Mouse (Mus musculus) spleen, adult 2 months (tissue): ENCODE measurements around the gene Upf1. TPM values are rescaled to one million over a fixed set of nuclear protein-coding genes. Genes with fewer than 3 reads are reported as not detected.

Experiments
- DNase-seq, 2 experiments: peaks; one replicate each; pipeline versions ENCODE4 v3.0.0 to v3.0.0-alpha.2; 2012 to 2021; ENCODE audit warnings: low spot score in 2 of 2, low read depth in 1 of 2
- H3K27ac ChIP-seq: fragments of 200-500 bp; 2 replicates; pipeline ENCODE4 v1.5.1; 2012; ENCODE audit warnings: low read length, inconsistent platforms; ENCODE audit not compliant: insufficient read depth
- H3K27me3 ChIP-seq: fragments of 200-500 bp; 2 replicates; pipeline ENCODE4 v1.6.1; 2012; ENCODE audit warnings: mild to moderate bottlenecking, moderate library complexity, low read length, inconsistent platforms; ENCODE audit not compliant: control insufficient read depth, insufficient read depth
- H3K36me3 ChIP-seq: fragments of 200-500 bp; 2 replicates; pipeline ENCODE4 v1.6.1; 2012; ENCODE audit warnings: mild to moderate bottlenecking, low read length, inconsistent platforms; ENCODE audit not compliant: control insufficient read depth, insufficient read depth
- H3K4me1 ChIP-seq: fragments of 200-500 bp; 2 replicates; pipeline ENCODE4 v1.6.1; 2011; ENCODE audit warnings: inconsistent platforms; ENCODE audit not compliant: control insufficient read depth, insufficient read depth, insufficient read length
- H3K4me3 ChIP-seq: fragments of 200-500 bp; 2 replicates; pipeline ENCODE4 v1.5.1; 2011; ENCODE audit warnings: mild to moderate bottlenecking, inconsistent platforms; ENCODE audit not compliant: insufficient read depth, insufficient read length; ENCODE audit errors: extremely low read depth
- CTCF ChIP-seq: fragments of 200-500 bp; IDR thresholded peaks from 2 replicates; pipeline ENCODE4 v1.5.1; 2011; ENCODE audit warnings: mild to moderate bottlenecking, inconsistent platforms; ENCODE audit not compliant: insufficient read depth, insufficient read length, insufficient replicate concordance; ENCODE audit errors: extremely low read depth
- POLR2A ChIP-seq: fragments of 200-500 bp; IDR thresholded peaks from 2 replicates; pipeline ENCODE4 v1.6.1; 2011; ENCODE audit warnings: low read depth, low read length, inconsistent platforms
- WGBS: fragments of 180-500 bp; shearing (Covaris S2); methylation state at CpG from one replicate; pipeline ENCODE4 v1.1.7; 2018; 5-methylcytosine and 5-hydroxymethylcytosine counted together
- polyA plus RNA-seq: library from polyadenylated mRNA; depleted of rRNA; stranded (reverse); fragments of >200 nt; gene quantifications from 2 replicates; pipeline ENCODE4 v1.2.3, GENCODE M21; 2012

Gene Upf1
- polyA plus RNA-seq, 1 experiment: 38.9 TPM

- Histone ChIP-seq H3K4me1 (peaks cover 21% of the 10 kb centered on the region), H3K27me3 (peaks cover 24% of the 10 kb centered on the region), H3K27ac (no peak within 1 kb of the TSS), H3K36me3 (no peaks in the 10 kb centered on the region), H3K4me3 (peak within 1 kb of the TSS; percentile 47; the same call in 1 of the 2 replicates)
- TF ChIP-seq CTCF (no peak), POLR2A (no peak)
- DNase-seq: no peak
- 11% methylated on average over 47 of the region's 47 CpGs for WGBS
Observed at GRCm38 (mm10) chr8:70373397-70374317, 20.6 kb upstream of the Upf1 start, which contains the start of gene Comp. Gene Comp, plus strand, starts transcription at chr8:70373558.

GRCm38 (mm10) chr8:70371951-70372350, 18.9 kb upstream of the Upf1 start:
- no peak for DNase-seq
- TF ChIP-seq CTCF (no peak), POLR2A (no peak)
- H3K27ac ChIP-seq: no peak overlapping the region
- H3K4me1 ChIP-seq: peaks cover 21% of the 10 kb centered on the region
- 84% methylated on average over 6 of the region's 6 CpGs for WGBS
- peaks cover 24% of the 10 kb centered on the region for H3K27me3 ChIP-seq
- no peaks in the 10 kb centered on the region for H3K36me3 ChIP-seq
- no peak overlapping the region for H3K4me3 ChIP-seq

- Histone ChIP-seq H3K27ac (no peak overlapping the region), H3K27me3 (peaks cover 18% of the 10 kb centered on the region), H3K36me3 (no peaks in the 10 kb centered on the region), H3K4me3 (no peak overlapping the region), H3K4me1 (peaks cover 14% of the 10 kb centered on the region)
- WGBS: 95% methylated on average over 7 of the region's 7 CpGs
- DNase-seq: no peak
- no peak for TF ChIP-seq CTCF
- TF ChIP-seq POLR2A: no peak
Observed at GRCm38 (mm10) chr8:70370476-70370875, 17.4 kb upstream of the Upf1 start.

DNA sequence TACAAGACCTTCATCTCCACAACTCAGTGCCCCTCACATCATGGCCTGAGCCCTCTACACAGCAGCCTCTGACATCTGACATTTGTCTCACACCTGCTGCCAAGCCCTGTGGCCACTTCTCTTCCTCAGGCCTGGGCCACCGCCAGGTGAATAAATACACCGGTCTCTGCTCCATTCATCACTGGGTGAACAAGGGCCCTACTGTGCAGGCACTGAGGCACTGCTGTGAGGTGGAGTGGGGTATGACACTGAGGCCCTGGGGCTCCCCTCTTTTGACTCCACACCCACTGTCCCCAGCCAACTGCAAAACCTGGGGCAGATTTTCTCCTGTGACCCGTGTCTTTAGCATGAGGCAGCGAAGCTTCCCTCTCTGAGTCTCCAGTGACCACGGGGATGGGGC, 13.5 kb upstream of the Upf1 start:
- no peak for TF ChIP-seq CTCF
- TF ChIP-seq POLR2A: no peak
- Histone ChIP-seq H3K36me3 (no peaks in the 10 kb centered on the region), H3K27me3 (no peaks in the 10 kb centered on the region), H3K4me1 (no peaks in the 10 kb centered on the region), H3K27ac (no peak overlapping the region), H3K4me3 (no peak overlapping the region)
- WGBS: 84% methylated on average over 5 of the region's 5 CpGs
- no peak for DNase-seq

GRCm38 (mm10) chr8:70364066-70364465, 11.0 kb upstream of the Upf1 start:
- Histone ChIP-seq H3K4me3 (no peak overlapping the region), H3K36me3 (no peaks in the 10 kb centered on the region), H3K27ac (no peak overlapping the region), H3K27me3 (no peaks in the 10 kb centered on the region), H3K4me1 (no peaks in the 10 kb centered on the region)
- WGBS: 75% methylated on average over 5 of the region's 5 CpGs
- no peak for DNase-seq
- TF ChIP-seq CTCF (no peak), POLR2A (no peak)

DNA sequence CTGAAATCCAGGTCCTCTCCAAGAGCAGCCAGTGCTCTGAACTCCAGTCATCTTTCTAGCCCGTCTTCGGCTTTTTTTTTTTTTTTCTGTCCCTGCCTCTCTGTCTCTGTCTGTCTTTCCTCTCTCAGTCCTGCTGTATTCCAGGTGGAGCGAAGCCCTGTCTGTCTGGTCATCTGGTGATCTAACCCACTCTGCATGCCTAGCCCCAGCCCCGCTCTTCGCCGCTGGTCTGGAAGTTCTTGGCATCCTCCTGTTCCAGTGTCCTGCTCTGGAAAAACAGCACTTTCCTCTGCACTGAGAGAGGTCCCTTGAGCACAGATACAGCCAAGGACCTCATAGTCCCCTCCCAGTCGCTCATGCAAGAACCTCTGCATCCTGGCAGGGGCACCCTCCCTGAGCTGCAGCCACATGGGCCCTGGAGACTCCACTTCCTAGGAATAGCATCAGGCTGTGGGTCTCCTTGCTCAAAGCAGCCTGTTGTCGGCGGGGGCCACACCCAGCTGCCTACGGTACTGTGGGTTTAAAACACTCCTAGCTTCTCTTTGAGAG, 8.5 kb upstream of the Upf1 start:
- 85% methylated on average over 10 of the region's 10 CpGs for WGBS
- no peak overlapping the region for H3K27ac ChIP-seq
- H3K36me3 ChIP-seq: no peaks in the 10 kb centered on the region
- no peak for DNase-seq
- H3K4me1 ChIP-seq: no peaks in the 10 kb centered on the region
- TF ChIP-seq CTCF (no peak), POLR2A (no peak)
- no peaks in the 10 kb centered on the region for H3K27me3 ChIP-seq
- no peak overlapping the region for H3K4me3 ChIP-seq

- H3K36me3 ChIP-seq: no peaks in the 10 kb centered on the region
- 60% methylated on average over 4 of the region's 4 CpGs for WGBS
- H3K27ac ChIP-seq: no peak overlapping the region
- TF ChIP-seq CTCF (no peak), POLR2A (no peak)
- no peaks in the 10 kb centered on the region for H3K27me3 ChIP-seq
- no peak overlapping the region for H3K4me3 ChIP-seq
- DNase-seq: no peak
- no peaks in the 10 kb centered on the region for H3K4me1 ChIP-seq
Observed at GRCm38 (mm10) chr8:70360769-70361168, 7.7 kb upstream of the Upf1 start.
